Mouse (Mus musculus): ENCODE measurements around the gene C8b.

The C8b gene

DNA sequence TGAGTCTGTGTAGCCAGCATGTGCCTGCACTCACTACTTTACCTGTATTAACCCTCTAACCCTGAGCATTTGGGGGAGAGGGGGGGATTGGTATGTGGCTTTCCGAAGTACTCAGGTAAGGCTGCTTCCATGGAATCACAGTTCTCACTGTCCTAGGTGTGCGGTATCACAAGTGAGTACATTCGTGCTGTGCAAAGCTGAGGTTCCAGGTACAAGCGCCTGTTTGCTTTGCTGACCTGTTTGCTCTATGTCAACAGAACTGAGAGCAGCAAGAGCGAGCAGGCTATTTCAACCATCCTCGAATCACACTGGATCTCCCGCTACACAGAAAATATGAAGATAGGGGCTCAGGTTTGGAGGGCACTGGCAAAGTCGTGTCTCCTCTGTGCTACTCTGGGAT is at the start of gene C8b:
Gene C8b, plus strand, starts transcription at position 253 of the 400 bp plus-strand sequence.
- DNase-seq (ENCODE audit: low read depth, low spot score): no peak

DNA sequence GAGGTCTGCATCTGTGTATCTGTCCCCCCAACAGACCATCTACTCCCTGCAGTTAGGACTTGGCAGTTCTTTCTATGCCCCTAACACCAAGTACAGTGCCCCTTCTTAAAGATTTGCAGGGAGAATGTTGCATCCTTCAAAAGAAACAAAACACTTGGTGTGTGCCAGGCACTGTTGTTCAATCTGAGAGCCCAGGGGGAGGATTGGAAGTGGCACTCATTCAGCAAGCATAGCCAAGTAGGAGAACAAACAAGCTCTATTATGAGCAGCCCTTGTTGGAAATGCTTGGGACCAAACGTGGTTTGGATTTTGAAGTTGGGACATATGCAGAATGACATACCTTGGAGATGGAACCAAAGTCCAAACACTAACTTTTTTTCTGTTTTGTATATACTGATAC is 49.6 kb upstream of the C8b start:
- DNase-seq (ENCODE audit: low read depth, low spot score): no peak

DNA sequence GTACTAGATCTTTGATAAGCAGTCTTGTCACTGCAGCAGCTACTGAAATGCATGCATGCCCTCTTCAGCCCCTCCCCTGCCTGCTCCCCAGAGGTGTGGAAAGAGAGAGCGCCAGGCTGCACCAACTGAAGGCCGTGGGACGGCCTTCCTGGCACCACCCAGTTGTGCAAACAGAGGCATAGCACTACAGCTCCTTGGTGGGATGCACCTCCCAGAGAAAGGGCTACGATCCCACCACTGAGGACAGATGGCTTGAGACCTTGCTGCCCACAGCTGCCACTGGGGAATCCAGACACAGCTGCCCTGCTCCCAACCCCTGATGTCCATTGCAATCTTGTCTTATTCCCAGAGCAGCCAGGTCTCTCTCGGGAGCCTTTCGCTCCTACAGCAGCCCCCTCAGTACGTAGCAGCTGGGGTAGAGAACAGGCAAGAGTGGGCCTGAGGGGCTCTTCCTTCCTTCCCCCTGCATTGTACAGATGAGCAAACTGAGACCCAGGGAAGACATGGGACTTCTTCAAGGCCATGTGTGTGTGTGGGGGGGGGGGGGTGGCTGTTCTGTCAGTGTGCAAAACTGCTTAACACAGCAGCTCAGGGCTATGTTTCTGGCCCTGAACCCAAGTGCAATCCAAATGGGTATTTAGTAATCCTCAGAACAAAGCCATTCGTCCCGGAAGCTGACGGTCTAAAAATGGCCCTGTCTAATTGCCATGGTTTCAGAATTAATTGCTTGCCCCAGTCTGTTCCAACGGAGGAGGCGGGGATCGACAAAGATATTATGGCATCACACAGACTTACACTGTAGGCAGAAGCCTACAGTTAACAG is 46.9 kb upstream of the C8b start:
- peak; percentile 37 for DNase-seq (ENCODE audit: low read depth, low spot score)

DNA sequence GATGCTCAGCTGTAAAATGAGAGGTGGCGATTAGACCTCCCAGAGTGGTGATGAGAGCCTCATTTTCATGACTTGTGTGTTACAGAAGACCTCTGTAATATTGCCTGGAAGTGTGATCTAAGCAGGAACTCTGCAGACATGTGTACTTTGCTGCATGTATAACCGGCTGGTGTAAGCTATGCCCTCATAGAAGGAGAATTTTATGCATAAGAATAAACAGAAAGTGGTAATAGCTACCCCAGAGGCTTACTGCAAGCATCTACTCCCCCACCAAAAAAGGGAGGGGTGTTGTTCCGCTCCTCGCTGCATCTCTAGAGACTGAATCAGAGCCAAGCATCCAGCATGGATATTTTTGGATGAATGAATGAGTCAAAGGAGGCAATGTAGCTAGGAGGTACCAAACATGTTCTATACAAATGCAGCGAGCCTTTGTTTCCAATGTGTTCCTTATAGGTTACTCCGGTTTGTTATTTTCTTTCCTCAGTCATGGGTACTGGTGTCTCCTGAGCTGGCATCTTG is 42.5 kb upstream of the C8b start:
- DNase-seq (ENCODE audit: low read depth, low spot score): no peak

DNA sequence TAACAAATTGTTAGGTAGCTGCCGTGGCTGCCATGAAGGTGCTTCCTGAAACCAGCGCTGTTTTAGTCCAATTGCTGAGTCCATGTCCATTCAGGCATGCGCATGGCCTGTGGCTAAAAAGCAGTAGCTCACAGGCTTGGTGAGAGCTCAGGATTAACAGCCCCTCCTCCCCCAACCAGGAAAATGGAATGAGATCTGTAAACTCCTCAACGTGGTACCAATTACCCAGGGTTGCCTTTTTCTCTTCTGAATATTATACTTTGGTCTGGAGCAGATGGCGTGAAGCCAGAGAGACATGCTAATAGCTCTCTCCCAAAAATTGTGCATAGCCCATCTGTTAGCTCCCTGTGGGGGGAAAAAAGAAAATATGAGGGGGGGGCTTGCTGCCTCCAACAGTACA is 41.9 kb upstream of the C8b start:
- no peak for DNase-seq (ENCODE audit: low read depth, low spot score)

DNA sequence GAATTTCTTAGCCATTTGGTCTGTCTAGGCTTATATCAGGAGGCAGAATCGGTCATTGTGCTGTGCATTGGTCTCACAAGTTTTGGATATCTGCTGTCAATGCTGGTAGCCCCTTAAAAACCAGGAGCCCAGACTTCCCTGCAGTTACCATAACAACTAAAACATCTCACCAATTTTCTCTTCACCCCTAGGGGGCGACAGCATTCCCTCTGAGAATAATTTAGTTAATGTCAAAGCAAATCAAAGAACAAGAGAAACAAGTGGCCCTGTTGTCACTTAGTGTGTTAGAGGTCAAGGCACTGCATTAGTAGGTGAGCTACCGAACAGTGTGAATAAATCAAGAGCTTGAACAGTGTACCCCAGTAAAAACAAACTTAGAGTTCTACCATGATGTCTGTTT is 40.4 kb upstream of the C8b start:
- peak; percentile 38 for DNase-seq (ENCODE audit: low read depth, low spot score)

DNA sequence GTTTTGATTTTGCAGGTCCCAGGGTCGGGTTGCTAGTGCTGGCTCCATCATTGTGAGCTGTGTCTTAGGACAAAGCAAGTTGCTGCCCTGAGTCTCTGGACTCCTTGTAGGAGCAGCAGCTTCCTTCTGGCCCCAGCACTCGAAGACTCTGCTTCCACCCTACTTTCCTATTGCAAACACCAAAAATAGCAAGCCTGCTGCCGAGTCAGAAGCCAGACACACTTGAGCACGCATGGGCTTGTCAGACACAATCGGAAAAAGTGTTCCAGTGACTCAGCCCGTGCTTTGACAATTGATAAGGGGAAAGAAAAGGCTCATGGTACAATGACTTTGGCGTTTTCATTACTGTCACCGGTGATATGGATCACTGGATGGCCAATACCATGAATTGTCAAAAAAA is 36.9 kb upstream of the C8b start:
- no peak for DNase-seq (ENCODE audit: low read depth, low spot score)

DNA sequence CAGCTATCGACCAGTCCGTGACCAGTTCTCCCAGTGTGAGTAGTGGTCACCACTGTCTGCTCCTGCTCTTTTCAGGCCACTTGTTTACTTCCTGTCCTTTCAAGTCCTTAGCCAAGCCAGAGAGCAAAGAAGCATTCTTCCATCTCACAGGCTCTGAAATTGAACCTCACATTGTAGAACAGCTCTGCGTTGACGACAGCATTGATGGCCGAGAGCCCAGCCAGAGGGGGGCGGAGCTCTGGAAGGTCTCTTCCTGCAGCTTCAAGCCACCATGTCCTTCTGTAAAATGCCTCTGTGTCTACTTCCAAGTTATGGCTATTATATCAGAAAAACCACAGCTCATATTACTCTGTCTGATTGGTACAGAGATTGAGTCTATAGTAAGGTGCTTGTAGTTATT is 19.6 kb upstream of the C8b start:
- no peak for DNase-seq (ENCODE audit: low read depth, low spot score)

DNA sequence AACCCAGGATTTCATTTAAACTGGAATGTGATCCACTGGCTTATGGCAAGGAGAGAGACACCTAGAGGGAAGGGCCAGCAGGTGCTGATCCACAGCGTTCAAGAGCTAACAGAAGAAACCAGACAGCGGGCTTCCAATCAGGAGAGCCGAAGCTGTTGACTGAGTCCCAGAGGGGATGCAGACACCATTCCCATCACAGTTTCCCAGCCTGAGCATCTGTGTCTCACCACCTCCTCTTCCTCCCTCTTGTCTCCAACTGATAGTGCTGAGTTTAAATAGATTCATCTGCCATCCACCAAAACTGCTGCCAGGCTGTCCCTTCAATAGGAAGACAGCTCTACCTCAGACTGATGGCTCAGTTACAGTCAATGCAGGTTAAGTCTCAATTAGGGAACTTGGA is 12.0 kb upstream of the C8b start:
- DNase-seq (ENCODE audit: low read depth, low spot score): no peak

DNA sequence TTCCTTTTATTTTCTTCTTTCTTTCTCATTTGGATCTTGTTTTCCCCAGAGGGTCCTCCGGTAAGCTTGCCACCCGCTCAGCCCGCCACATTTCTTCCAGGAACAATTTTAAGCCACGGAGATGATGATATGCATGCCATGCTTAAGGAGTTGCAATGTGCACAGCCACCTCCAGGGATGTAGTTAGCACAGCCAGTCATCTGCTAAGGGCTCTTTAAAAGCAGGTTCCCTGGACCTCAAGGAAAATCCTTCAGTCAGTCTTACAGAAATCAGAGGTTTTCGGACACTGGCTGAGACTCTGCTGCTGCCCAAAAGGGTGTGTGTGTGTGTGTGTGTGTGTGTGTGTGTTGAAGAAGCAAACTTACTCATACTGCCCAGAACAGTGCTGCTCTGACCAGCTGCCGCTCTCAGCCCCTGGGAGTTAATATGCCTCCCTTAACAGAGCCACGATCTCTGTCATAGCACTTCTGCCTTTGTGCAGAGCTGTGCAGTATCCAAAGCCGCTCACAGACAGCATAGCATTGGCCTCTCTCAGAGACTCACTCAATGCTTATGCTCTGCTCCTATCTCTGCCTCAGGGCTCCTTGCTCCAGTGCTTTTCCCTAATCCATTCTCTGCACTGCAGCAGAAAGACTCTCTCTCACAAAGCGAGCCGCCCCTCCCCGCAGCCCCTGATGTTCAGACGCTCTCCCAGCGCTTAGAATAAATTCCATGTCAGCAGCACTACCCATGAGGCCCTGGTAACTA is 5.1 kb upstream of the C8b start:
- no peak for DNase-seq (ENCODE audit: low read depth, low spot score)

DNA sequence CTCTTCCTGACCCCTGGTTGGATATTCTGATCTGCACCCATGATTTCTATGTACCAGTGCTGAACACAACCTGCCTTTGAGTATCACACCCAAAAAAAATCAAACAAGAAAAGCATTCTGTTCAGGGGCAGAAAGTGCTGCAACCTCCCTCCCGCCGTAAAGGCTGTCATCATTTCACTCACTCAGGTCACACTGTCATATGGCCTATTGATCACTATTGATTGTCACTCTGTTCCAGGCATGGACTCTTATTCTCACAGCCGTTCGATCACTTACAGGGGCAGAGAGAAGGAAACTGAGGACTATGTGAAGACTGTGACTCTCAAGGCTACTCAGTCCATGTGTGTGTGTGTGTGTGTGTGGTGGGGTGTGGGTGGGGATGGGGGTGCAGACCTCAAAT is 2.1 kb downstream of the C8b start:
- DNase-seq (ENCODE audit: low read depth, low spot score): no peak

DNA sequence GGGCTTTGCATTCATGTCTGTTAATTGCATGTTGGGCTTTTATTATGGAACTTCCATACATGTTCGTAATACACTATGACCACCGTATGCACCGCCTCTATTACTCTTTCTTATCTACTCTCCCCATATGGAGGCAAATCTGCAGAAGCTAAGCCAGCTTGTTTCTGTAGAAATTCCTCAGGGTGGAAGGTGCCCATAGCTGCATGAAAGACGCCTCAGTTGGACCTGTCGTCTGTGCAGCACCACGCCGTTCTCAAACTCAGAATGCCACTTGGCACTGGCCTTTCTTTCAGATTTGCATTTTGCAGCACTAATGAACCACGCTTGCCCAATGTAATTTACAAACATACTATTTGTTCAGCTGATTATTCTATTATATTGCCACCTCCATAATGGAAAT is 3.5 kb downstream of the C8b start:
- DNase-seq (ENCODE audit: low read depth, low spot score): no peak

DNA sequence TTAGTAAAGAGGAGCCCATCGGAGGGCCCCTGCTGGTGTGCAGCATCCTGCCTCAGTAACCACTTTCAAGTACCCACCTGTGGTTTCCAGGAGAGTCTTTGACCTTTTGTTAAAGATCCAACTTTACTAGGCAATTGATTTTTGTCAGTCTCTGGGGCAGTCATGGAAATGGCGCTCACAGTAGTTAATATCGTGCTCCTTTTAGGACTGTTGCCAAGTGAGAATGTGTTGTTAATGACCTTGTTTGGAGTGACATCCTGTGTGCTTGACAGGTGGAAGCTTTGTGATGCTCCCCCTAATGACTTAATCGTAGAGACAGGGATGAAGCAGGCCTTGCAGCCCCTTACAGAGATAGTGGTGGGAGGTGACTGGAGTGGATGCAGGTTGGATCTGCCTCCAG is 4.2 kb downstream of the C8b start:
- DNase-seq (ENCODE audit: low read depth, low spot score): no peak

DNA sequence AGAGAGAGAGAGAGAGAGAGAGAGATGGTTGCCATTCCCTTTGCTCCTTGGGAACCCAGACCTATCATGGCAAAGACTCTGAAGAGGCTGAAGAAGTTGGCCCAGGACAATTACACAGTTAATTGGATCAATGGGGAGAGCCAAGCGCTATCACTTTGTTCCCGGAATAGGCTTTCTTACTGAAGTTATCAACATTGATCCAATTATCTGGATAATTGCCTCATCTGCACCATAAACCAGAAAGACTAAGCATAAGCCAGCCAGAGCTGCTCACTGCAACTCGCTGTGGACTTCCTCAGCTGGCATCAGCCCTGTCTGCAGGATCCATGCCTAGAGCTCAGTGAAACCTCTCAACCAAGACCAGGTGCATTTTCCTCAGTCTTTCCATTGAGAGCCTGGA is 9.5 kb downstream of the C8b start:
- no peak for DNase-seq (ENCODE audit: low read depth, low spot score)

DNA sequence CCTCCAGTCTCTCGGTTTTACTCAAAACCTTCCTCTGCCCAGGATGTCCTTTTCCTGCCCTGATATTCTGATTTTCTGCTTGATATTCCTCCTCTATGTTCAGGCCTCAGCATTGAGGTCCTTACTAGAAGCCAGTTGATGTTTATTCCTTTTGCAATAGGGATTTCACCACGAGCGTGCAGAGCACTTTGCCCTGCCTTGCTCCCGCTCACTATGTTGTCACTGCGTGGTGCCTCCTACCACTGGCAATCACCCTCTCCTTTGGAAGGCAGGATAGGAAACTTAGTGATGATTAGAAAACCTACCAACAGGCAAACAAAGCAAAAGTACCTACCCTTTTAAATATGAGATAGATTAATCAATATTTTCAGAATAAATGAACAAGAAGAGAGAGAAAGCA is 13.3 kb downstream of the C8b start:
- DNase-seq (ENCODE audit: low read depth, low spot score): no peak

DNA sequence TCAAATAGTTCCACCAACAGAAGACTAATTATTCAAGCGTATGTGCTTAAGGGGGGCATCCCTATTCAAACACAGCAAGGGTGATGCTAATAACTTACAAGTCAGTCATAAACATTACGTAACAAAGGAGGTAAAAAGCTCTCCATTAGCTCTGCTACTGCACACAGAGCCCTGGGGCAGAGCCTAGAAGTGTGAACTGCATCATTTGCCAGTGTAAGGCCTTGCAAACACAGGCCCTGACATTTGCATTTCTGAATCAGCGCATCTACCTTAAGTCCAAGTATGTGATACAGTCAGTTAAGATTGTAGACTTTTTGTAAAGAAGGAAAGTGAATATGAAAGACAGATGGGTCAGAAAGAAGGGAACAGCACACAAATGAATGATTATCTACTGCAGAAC is 15.3 kb downstream of the C8b start:
- DNase-seq (ENCODE audit: low read depth, low spot score): no peak

DNA sequence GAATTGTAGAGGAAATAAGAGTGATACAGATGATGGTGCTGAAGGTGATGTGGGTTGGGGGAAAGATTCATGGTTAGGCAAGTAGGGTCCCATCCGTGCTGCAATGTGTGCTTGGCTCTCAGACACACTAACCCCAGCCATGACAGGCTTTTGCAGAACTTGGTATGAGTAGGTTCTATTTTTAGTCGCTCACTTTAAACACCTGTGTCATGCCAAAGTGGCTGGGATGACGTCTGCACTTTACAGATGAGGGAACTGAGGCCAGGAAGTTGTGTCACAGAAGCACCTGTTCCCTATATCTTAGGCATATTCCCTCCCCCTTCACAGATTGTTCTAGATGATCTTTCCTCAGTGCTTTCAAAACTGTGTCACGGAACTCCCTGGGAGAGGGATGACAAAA is 16.2 kb downstream of the C8b start:
- no peak for DNase-seq (ENCODE audit: low read depth, low spot score)

DNA sequence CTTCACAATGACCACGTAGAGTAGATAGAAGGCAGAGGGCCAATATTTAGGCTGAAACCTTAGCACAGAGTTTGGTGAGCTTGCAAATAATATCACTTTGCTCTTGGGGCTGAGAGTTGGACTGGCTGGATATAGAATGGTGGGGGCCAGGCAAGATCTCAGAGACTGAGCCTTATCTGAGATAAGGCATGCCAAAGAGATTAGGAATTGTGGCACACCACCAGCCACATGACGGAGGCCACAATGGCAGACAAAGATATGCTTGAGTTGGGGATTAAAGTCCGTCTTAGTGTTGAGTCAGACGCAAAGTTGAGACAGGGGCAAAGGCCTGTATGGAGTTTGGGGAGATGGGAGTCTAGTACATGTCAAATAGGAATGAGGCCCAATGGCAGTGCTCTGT is 26.0 kb downstream of the C8b start:
- DNase-seq (ENCODE audit: low read depth, low spot score): no peak

DNA sequence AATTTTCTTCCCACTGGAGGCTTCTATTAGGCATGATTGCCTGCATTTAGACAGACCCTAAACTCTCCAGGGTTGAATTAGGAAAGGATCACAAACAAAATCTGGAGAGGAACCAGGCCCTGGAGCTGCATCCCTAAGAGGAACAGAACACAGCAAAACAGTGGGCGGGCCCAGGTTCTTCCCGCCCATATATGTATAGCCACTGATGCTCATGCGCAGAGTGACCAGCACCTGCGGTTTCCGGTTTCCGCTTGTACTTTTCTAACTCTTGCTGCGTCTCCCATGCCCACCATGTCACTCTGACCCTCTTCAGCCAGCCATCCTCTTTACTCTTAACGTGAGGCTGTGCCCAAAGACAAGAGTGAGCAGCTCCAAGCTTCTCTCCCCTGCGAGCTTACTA is 32.8 kb downstream of the C8b start:
- no peak for DNase-seq (ENCODE audit: low read depth, low spot score)

DNA sequence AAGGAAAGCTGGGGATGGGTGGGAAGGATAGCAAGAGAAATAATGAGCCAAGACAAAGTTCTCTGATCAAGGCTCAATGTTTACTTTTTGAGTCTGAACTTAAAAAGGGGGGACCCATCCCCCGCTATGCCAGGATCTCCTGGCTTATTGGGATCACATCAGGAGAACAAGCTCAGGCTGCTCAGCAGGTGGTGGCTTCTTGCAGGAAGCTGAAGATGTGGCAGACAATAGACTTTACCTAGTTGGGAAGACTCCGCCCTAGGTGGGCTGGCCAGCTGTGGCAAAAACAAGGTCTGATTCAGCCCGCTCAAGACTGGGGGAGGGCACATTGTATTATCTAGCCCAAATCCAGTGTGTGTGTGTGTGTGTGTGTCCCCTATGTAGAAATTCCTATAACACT is 35.5 kb downstream of the C8b start:
- DNase-seq (ENCODE audit: low read depth, low spot score): no peak

DNA sequence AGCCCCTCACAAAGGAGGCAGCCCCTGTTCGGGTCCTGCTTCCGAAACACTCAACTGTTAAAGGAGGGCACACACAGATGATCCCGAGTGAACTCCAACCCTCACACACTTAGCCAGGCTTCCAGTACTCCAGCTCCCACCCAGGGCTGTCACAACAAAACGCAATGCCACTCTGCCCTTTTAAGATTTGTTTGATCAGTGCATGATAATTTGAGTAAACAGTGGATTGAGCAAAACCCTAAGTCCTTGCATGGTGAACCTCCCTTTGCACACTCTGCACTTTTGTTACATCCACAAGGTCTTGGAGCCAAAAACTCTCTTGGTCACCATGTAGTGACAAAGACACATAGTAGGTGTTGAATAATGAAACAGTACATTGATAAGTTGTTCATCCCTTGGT is 38.0 kb downstream of the C8b start:
- no peak for DNase-seq (ENCODE audit: low read depth, low spot score)

DNA sequence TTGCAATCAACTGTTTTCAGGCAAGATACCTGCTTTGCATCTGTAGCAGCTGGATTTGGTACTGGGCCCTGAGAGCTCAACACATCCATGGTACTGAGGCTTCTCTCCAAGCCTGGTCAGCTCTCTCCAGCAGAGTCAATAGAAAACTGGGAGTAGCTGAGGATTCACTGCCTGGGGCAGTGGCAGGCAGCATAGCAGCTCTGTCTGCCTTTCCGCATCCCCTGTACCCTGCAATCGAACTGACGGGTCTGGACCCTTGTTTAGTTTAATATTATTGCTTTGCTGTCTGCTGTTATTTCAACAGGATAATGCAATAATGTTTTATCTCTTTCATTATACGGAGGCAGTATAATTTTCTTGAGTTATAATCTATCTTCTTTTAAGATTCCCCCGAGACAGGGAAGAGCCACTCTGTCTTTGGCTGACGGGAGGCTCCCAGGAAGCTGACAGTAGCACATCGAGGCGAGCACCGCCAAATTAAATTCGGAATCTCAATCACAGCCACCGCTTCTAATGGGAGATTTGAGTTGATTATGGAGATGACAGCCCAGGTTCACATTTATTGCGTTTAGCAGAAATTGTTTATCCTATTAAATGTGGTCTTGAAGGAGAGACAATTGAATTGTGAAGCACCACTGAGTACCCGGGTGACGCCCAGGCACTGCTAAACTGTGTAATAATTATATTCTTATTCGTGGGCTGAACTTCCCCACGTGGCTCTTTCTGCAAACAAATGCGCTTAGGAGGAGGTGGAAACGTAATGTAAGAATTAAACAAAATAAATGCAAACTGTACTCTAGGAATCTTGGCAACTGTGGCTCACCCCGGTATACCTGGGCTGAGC is 39.5 kb downstream of the C8b start:
- DNase-seq (ENCODE audit: low read depth, low spot score): no peak
